Mouse (Mus musculus) kidney, postnatal 25 days (tissue): ENCODE measurements at regions not wholly inside any gene's neighbourhood (a gene's known extent, or its start where the extent isn't known, plus 50 kb on each side); places are given as distances from the start of the nearest gene placed in this dataset.

Source experiments
- DNase-seq, 2 experiments: peaks; one replicate each; pipeline ENCODE4 v3.0.0; 2021; ENCODE audit warnings: mixed read lengths in 2 of 2

- DNase-seq: no peak
Observed at GRCm38 (mm10) chr7:71040846-71041245, 310.4 kb downstream of the Gm10295 start.

GRCm38 (mm10) chr7:71038537-71038936, 312.7 kb downstream of the Gm10295 start:
- no peak for DNase-seq

- no peak for DNase-seq
Observed at GRCm38 (mm10) chr7:71033121-71033520, 318.2 kb downstream of the Gm10295 start.

- DNase-seq: no peak
Observed at GRCm38 (mm10) chr7:71023946-71024610, 327.2 kb downstream of the Gm10295 start.

GRCm38 (mm10) chr7:71023253-71023945, 327.9 kb downstream of the Gm10295 start:
- DNase-seq: peak; percentile 15 to 42
